Mouse (Mus musculus) olfactory bulb, adult 2 months (tissue): ENCODE data around the gene Foxk2. TPM values are rescaled to one million over a fixed set of nuclear protein-coding genes. Genes with fewer than 3 reads are reported as not detected.

Experiments
- H3K27ac ChIP-seq: fragments of 200-500 bp; 2 replicates; pipeline ENCODE4 v1.5.1; 2012; ENCODE audit warnings: low read depth, low read length; ENCODE audit not compliant: insufficient read depth
- H3K4me1 ChIP-seq: fragments of 200-500 bp; 2 replicates; pipeline ENCODE4 v1.6.1; 2012; ENCODE audit warnings: low read length; ENCODE audit not compliant: control insufficient read depth, insufficient read depth
- H3K4me3 ChIP-seq: fragments of 200-500 bp; 2 replicates; pipeline ENCODE4 v1.5.1; 2012; ENCODE audit warnings: mild to moderate bottlenecking, low read depth, low read length, moderate library complexity; ENCODE audit not compliant: insufficient read depth
- CTCF ChIP-seq: fragments of 200-500 bp; IDR thresholded peaks from 2 replicates; pipeline ENCODE4 v1.5.1; 2012; ENCODE audit warnings: low read depth, mild to moderate bottlenecking, low read length, moderate library complexity; ENCODE audit not compliant: insufficient read depth
- POLR2A ChIP-seq: fragments of 200-500 bp; IDR thresholded peaks from 2 replicates; pipeline ENCODE4 v1.6.1; 2012; ENCODE audit warnings: mild to moderate bottlenecking, low read depth, low read length, moderate library complexity; ENCODE audit not compliant: insufficient read depth
- WGBS: fragments of 180-500 bp; shearing (Covaris S2); methylation state at CpG from one replicate; pipeline ENCODE4 v1.1.7; 2018; 5-methylcytosine and 5-hydroxymethylcytosine counted together
- polyA plus RNA-seq: library from polyadenylated mRNA; stranded (reverse); fragments of >200 nt; gene quantifications from 2 replicates; pipeline ENCODE4 v1.2.4, GENCODE M21; 2012; ENCODE audit warnings: low replicate concordance; ENCODE audit not compliant: missing spikeins, insufficient read depth, insufficient read length

Foxk2 gene
- not detected in 2 replicates for polyA plus RNA-seq

DNA sequence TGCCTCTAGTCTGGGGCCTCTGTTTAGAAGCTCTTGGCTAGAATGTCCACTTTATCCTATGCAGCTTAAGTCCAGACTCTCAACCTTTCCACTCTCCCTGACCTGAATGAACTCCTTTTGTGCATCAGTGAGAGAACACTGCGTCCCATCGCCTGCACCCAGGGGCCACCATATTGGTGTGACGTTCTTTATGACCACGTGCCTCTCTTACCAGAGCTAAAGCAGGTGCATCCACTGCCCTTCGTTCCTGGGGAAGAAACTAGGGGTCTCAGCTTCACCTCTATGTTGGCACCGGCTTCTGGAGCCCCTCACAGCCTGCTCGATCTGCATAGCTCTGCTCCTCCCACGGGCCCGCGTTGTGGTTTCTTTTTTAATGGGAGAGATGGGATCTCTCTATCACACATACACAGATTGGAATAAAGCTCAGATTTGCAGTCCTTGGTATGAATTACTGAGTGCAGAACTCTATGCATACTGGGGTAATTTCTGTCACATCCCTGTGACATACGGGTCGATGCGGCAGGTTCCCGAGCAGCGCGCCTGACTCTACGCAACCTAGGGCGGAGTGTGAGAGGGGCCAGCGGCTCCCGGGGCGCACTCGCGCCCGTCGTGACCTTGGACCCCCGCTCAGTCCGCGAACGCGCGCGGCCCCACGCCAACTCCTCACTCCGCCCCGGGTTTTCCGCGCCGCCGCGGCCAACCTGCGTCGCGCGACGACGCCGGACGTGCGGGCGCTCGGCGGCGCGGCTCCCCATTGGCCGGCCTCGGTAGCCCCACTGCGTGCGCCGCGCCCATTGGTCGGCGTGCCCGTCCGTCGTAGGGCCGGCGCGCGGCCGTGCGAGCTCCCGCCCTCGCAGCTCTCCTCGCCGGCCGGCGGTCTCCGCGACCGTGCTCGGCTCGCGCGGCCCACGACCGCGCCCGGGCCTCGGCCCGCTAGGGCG, at the start of gene Foxk2:
Gene Foxk2 (plus strand): TSS at position 831 of the 941 bp plus-strand sequence.
- Histone ChIP-seq H3K27ac (peak within 1 kb of the TSS; percentile 93), H3K4me3 (peak within 1 kb of the TSS; percentile 87), H3K4me1 (peaks cover 9% of the 10 kb centered on the region)
- no peak for TF ChIP-seq CTCF
- TF ChIP-seq POLR2A = peak; percentile 75; the same call in 1 of the 2 replicates
- WGBS = 3% methylated on average over 91 of the region's 91 CpGs

DNA sequence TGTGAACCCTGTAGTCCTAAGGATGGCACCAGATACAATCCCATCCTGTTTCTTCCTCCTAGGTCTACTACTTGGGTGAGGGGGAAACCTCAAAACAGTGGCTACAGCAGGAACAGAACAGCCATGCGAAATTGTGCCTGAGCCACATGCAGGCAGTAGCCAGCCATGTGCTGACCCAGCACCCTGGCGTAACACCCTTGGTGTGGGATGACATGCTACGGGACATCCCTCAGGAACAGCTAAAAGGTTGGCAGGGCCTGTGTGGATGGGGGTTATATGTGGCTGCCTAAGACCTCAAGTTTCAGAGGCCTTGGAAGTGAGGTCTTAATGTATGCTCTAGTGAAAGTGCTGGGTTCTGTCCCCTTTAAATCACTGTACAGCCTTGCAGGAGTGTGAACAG, 43.0 kb upstream of the Foxk2 start:
- Histone ChIP-seq H3K4me3 (no peak overlapping the region), H3K27ac (no peak overlapping the region), H3K4me1 (no peaks in the 10 kb centered on the region)
- 95% methylated on average over 3 of the region's 3 CpGs for WGBS
- TF ChIP-seq CTCF = no peak
- no peak for TF ChIP-seq POLR2A

DNA sequence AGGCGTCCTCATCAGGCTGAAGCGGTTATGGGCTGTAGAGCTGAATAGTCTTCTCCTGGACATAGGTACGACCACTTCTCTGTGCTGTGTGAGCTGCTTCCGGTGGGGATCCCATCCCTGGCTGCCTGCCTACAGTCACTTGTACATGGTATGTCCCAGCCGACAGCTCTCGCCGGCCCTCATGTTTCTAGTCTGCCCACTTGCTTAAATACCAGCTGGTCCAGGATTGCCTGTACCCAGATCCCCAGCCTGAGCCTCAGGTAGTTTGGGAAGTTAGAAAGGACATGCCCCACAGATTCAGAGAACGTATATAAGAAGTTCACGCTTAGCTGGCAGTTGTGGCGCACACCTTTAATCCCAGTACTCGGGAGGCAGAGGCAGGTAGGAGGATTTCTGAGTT, 40.0 kb upstream of the Foxk2 start:
- Histone ChIP-seq H3K27ac (no peak overlapping the region), H3K4me1 (no peaks in the 10 kb centered on the region), H3K4me3 (no peak overlapping the region)
- no peak for TF ChIP-seq POLR2A
- no peak for TF ChIP-seq CTCF
- 92% methylated on average over 11 of the region's 11 CpGs for WGBS

DNA sequence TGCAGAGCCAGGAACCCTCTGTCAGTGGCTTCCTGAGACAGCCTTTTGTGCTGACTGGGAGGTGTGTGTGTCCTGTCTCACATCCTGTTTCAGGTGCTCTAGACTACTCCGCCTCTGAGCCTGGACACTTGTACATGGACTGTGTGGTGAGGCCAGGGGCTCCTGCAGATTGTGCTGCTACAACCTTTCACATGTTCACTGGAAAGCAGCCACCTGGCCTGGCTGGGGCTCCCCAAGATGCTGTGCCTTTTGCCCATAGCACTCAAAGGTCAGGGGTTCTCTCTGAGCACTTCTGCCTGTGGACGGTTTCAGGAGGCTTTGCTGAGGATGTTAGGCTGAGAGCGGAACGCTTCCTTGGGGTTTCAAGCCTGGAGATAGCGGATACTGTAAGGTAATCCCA, 39.0 kb upstream of the Foxk2 start:
- Histone ChIP-seq H3K4me1 (no peaks in the 10 kb centered on the region), H3K27ac (no peak overlapping the region), H3K4me3 (no peak overlapping the region)
- 88% methylated on average over 5 of the region's 5 CpGs for WGBS
- TF ChIP-seq POLR2A = no peak
- no peak for TF ChIP-seq CTCF

DNA sequence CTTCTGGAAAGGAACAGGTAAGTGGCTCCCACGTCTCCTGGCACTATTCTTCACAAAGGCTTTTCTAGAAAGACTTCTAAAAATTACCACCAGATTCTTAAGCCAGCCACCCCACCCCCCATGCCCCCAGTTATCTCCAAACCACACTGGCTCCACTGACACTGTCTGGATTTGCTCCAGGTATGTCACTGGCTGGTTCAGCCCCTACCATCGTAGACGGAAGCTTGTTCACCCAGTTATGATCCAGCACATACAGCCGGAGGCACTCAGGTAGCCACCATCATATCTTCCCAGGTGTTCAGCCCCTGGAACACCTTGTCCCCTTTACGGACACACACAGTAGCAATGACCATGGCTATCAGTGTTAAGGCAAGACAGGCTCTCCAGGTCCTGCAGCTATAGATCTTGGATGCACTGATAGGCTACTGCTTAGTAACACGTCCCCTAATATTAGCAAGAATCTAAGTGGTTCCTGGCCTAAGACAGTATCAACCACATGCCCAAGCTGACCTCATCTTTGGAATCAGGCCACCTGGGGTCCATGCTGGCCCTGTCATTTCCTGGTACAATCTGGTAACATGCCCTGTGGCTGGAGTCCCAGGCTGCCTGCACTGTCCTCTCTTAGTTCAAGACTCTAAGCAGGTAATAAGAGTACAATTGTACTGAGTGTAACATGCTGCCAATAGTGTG, 38.3 kb upstream of the Foxk2 start:
- no peak overlapping the region for H3K27ac ChIP-seq
- no peaks in the 10 kb centered on the region for H3K4me1 ChIP-seq
- WGBS = 76% methylated on average over 6 of the region's 6 CpGs
- H3K4me3 ChIP-seq = no peak overlapping the region
- TF ChIP-seq CTCF = no peak
- no peak for TF ChIP-seq POLR2A

DNA sequence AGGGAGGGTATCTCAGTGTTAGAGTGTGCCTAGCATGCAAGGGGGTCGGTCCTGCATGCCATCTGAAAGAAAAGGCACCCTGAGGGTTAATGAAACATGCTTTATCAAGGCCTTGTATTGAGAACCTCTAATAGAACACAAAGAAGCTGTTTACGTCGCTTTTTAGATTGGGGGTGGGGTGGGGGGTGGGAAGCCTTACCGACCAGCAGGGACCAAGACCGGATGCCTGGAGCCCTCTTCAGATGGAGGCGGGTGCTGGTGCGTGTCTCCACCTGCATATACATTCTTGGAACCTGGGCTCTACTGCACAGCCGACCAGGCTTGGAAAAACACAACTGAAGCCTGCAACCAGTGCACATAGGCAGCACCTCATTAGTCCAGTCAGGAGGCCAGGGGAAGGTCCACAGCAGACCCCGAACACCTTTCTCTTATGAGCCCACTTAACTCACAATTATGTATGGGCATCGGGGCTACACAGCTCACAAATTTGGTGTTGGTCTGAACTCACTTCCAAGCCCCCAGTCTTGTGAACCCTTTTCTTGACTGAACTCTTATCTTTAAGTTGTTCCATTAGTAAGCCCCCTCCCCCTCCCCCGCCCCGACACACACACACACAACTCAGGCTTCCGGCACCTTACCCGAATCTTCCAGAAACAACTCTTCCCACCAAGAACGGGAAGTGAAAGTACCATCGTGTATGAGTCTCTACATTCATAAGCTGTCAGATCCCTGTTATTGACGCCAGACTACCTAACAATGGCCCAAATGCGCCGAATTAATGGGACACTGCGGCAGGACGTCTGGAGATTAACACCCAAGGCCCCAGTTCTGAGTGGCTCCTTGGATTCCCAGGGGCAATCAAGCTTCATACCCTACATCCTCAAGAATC, 31.4 kb upstream of the Foxk2 start:
- no peak overlapping the region for H3K27ac ChIP-seq
- TF ChIP-seq CTCF = no peak
- TF ChIP-seq POLR2A = no peak
- 9% methylated on average over 21 of the region's 21 CpGs for WGBS
- H3K4me3 ChIP-seq = peak overlapping the region; percentile 69
- H3K4me1 ChIP-seq = peaks cover 10% of the 10 kb centered on the region

DNA sequence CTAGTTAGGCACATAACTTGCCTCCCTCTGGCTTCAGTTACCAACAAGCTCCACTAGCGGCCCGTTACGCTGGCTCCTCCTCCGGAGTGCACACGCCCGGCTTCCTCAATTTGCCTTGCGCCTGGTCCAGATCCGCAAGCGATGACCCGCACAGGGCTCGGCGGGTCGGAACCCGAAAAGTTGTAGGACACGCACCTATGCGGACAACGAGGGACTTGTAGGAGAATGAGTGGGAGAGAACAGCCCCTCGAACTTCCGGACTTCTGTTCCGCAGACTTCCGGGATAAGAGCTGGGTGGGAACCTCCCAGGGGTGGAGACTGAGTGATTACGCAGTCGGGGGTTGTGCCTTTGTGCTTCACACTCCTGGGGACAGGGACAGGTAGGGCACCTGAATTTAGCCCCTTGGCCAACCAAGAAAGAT, 30.8 kb upstream of the Foxk2 start, which contains the start of gene Cybc1:
Gene Cybc1 (minus strand): TSS at position 305 of the 422 bp plus-strand sequence.
- Histone ChIP-seq H3K4me1 (peaks cover 10% of the 10 kb centered on the region), H3K4me3 (peak within 1 kb of the TSS; percentile 69), H3K27ac (no peak within 1 kb of the TSS)
- no peak; the same call in 1 of the 2 replicates for TF ChIP-seq CTCF
- TF ChIP-seq POLR2A = peak; percentile 20; the same call in 1 of the 2 replicates
- WGBS = under 1% methylated on average over 23 of the region's 23 CpGs

DNA sequence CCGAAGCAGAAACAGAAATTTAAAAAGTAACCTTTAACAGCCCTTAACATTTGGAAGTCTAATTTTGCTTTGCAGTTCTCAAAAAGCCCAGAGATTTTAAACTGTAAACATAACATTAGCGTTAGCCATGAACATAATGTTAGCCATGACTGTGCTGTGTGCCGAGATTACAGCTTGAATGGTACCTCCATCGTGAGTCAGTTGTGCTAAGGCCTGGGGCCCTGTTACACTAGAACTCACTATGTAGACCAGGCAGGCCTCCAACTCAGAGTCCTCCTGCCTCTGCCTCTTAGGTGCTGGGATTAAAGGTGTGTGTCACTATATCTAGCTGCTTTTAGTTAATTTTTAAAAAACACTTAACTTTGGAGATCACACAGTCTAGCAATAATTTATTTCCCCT, 28.6 kb upstream of the Foxk2 start:
- Histone ChIP-seq H3K4me3 (no peak overlapping the region), H3K4me1 (peaks cover 10% of the 10 kb centered on the region), H3K27ac (no peak overlapping the region)
- WGBS = 68% methylated on average over 4 of the region's 4 CpGs
- TF ChIP-seq POLR2A (no peak), CTCF (no peak)
